ENCODE assay signal across 8 mouse cellular contexts in the genomic region with DNA sequence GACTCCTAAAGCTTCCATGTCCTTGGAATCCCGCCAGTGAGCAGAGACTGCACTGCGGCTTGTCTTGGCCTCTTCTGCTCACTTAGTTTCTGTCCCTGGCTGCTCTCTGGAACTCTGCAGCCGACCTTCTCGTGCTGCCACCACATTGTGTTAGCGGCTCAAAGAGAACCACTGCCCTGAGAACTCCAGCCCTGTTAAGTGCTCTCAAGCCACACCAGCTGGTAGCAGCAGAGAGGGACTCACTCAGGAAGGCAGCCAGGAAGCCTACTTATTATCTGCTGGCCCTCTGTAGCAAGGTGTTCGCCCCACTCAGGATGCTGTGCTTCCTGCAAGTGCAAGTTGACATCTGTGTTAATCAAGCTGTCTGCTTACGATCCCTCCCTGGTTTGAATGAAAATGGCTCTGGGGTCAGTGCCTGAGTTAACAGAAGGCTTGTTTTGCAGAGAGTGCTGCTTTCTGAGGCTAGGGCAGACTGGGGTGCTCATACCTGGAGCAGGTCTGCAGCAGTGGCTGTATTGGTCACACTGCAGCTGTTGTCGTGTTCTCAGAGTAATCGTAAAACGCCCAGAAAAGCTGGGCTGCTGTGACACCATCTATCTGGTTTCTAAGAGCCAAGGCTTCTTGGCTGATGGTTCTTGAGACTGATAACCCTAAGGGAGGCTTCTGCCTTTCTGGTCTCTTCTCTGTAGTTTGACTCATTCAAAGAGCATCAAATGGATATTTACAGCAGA. TPM values are rescaled to one million over a fixed set of nuclear protein-coding genes. Genes with fewer than 3 reads are reported as not detected.
DNase-seq lines count a peak whose midpoint lies in the region; ATAC-seq and TF ChIP-seq lines count a peak whose summit lies in the region.

No protein-coding gene starts in this region.

- peak overlapping the region; percentile 42 for H3K4me2 ChIP-seq in kidney, postnatal 0 days (ENCODE audit: low read length)
- peak overlapping the region; percentile 54 for H3K4me2 ChIP-seq in lung, embryonic 14.5 days

- no peak overlapping the region for H3K9ac ChIP-seq in kidney, postnatal 0 days (ENCODE audit: low read depth, low read length)
- H3K9ac ChIP-seq in lung, embryonic 14.5 days = peak overlapping the region; percentile 18; the same call in 1 of the 2 replicates

- ATAC-seq in kidney, postnatal 0 days (replicated peaks; ENCODE audit: low FRiP score, low read depth) = no peak
- ATAC-seq in lung, embryonic 14.5 days (ENCODE audit: insufficient read depth) = peak; percentile 80

- DNase-seq in right cerebral cortex, adult 18-20 months = peak; percentile 53
- DNase-seq in right cerebral cortex, adult 2 months (ENCODE audit: low spot score in 2 of 2) = no peak
- DNase-seq in cerebellum, adult 8-10 months = peak; percentile 67
- peak; percentile 56 to 76 for DNase-seq in heart, adult 9 months (ENCODE audit: low spot score in 2 of 2)
- DNase-seq in kidney, postnatal 0 days (ENCODE audit: low spot score) = peak; percentile 48
- DNase-seq in lung, embryonic 14.5 days = peak; percentile 87
- DNase-seq in testis, postnatal 14 days (ENCODE audit: low spot score) = peak; percentile 29
- DNase-seq in spleen, adult 18-20 months = no peak

- H3K27me3 ChIP-seq in kidney, postnatal 0 days (ENCODE audit: insufficient read depth, low read length) = no peaks in the 10 kb centered on the region
- H3K27me3 ChIP-seq in lung, embryonic 14.5 days (ENCODE audit: insufficient read depth, low read length) = no peaks in the 10 kb centered on the region

- no peaks in the 10 kb centered on the region; the same call in 1 of the 2 replicates for H3K9me3 ChIP-seq in kidney, postnatal 0 days (replicated peaks; ENCODE audit: low read length)
- H3K9me3 ChIP-seq in lung, embryonic 14.5 days (ENCODE audit: low read depth, low read length) = no peaks in the 10 kb centered on the region

- H3K36me3 ChIP-seq in kidney, postnatal 0 days (ENCODE audit: insufficient read depth, low read length) = peaks cover 7% of the 10 kb centered on the region; the same call in 1 of the 2 replicates
- peaks cover 8% of the 10 kb centered on the region; the same call in 1 of the 2 replicates for H3K36me3 ChIP-seq in lung, embryonic 14.5 days (ENCODE audit: insufficient read depth)

- H3K27ac ChIP-seq in kidney, postnatal 0 days = peak overlapping the region; percentile 25; the same call in 1 of the 2 replicates
- peak overlapping the region; percentile 78; the same call in 1 of the 2 replicates for H3K27ac ChIP-seq in lung, embryonic 14.5 days (ENCODE audit: low read depth)

- no peak overlapping the region for H3K4me3 ChIP-seq in kidney, postnatal 0 days (replicated peaks; ENCODE audit: low read depth, low read length)
- peak overlapping the region; percentile 9; the same call in 1 of the 2 replicates for H3K4me3 ChIP-seq in lung, embryonic 14.5 days (ENCODE audit: low read depth, low read length)

- peaks cover 13% of the 10 kb centered on the region; the same call in 1 of the 2 replicates for H3K4me1 ChIP-seq in kidney, postnatal 0 days (replicated peaks; ENCODE audit: insufficient read depth, low read length)
- H3K4me1 ChIP-seq in lung, embryonic 14.5 days (ENCODE audit: insufficient read depth) = peaks cover 15% of the 10 kb centered on the region

- no peak for TF ChIP-seq CTCF in kidney, postnatal 0 days (IDR thresholded peaks at IDR 0.05; ENCODE audit: low read depth)
- TF ChIP-seq CTCF in lung, embryonic 14.5 days (IDR thresholded peaks at IDR 0.05; ENCODE audit: low read depth) = peak; percentile 16

- WGBS in kidney, postnatal 0 days = 40% methylated on average over 10 of the region's 10 CpGs
- WGBS in lung, embryonic 14.5 days = 38% methylated on average over 10 of the region's 10 CpGs

RNA-seq across cellular contexts. Expression of a gene that starts 15.3 kb away (rescaled TPM):
- polyA plus RNA-seq in kidney, postnatal 0 days (2015; fragmentation: Nextera tagmentation; extraction: Ambion mirVana) = 20.4 and 21.7 TPM in 2 replicates
- 25.8 and 26.4 TPM in 2 replicates for polyA plus RNA-seq in lung, embryonic 14.5 days (2014; fragmentation: Nextera tagmentation; extraction: Ambion mirVana)

Comparison
In these comparisons a context has a peak if more than half of its experiments do, and no peak if none do; other contexts are left out.
1. DNase-seq: peak in right cerebral cortex, adult 18-20 months (single experiment), cerebellum, adult 8-10 months (single experiment), heart, adult 9 months (2 of 2), kidney, postnatal 0 days (single experiment), lung, embryonic 14.5 days (single experiment) and testis, postnatal 14 days (single experiment); none in right cerebral cortex, adult 2 months (0 of 2) and spleen, adult 18-20 months (0 of 2).